Mouse (Mus musculus) lung, postnatal 4 days (tissue): ENCODE measurements at regions not wholly inside any gene's neighbourhood (a gene's known extent, or its start where the extent isn't known, plus 50 kb on each side); places are given as distances from the start of the nearest gene placed in this dataset.
"Not testable (repeated sequence)": the region's sequence is repeated elsewhere in the genome, so short reads cannot be mapped to it uniquely, and the experiment has no call there.

Experiments used
- DNase-seq, 2 experiments: peaks; one replicate each; pipeline ENCODE4 v3.0.0; 2021

- no peak for DNase-seq
Observed at GRCm38 (mm10) chr15:3685254-3685653, 102.0 kb upstream of the Ghr start.

GRCm38 (mm10) chr15:3677026-3677425 lies 93.7 kb upstream of the Ghr start:
- not testable (repeated sequence) for DNase-seq

GRCm38 (mm10) chr15:3672586-3672985 lies 89.3 kb upstream of the Ghr start:
- DNase-seq = no peak

- no peak for DNase-seq
Observed at GRCm38 (mm10) chr15:3671169-3671568, 87.9 kb upstream of the Ghr start.

GRCm38 (mm10) chr15:3669411-3669810 lies 86.1 kb upstream of the Ghr start:
- no peak for DNase-seq

GRCm38 (mm10) chr15:3668863-3669262 lies 85.6 kb upstream of the Ghr start:
- no peak for DNase-seq

- no peak for DNase-seq
Observed at GRCm38 (mm10) chr15:3648741-3649140, 65.4 kb upstream of the Ghr start.

GRCm38 (mm10) chr15:3640091-3640490 lies 56.8 kb upstream of the Ghr start:
- no peak for DNase-seq
